Mouse (Mus musculus) T-helper 2 cell (primary cell): ENCODE measurements at regions not wholly inside any gene's neighbourhood (a gene's known extent, or its start where the extent isn't known, plus 50 kb on each side); places are given as distances from the start of the nearest gene placed in this dataset.

Experiments
- in situ Hi-C: fragments of 300-600 bp; cut with MboI, MseI; formaldehyde crosslinking; loops from one replicate; pipeline ENCODE4 v1.15.1; 2025; ENCODE audit warnings: high pct_unique_total_duplicates

GRCm38 (mm10) chrX:11158416-11158815 is 140.6 kb upstream of the H2al1a start:
- in situ Hi-C loops = no loop called here

DNA sequence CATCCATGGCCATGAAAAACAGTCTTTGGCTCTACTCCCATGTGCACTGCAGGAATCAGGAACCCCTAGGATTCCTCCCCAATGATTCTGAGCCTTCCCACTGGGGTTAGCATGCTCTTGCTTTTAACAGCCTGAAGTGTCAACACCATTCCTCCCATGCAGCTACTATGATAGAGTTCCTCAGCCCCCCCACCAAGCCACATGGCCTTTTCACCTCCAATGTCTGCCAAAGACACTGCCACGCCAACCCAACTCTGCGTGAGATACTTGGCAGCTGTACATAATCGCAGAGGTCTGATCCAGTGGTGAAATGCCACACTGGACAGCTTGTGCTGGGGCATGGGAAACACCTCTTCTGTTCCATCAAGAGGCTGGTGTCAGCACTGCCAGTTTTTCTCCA is 128.6 kb upstream of the H2al1a start:
- in situ Hi-C loops = no loop called here

- in situ Hi-C loops = no loop called here
Observed at GRCm38 (mm10) chrX:11180194-11180816, 118.8 kb upstream of the H2al1a start.

- in situ Hi-C loops = no loop called here
Observed at GRCm38 (mm10) chrX:11181855-11182254, 117.2 kb upstream of the H2al1a start.

GRCm38 (mm10) chrX:11190851-11191250 is 108.2 kb upstream of the H2al1a start:
- in situ Hi-C loops = loop anchor here (10.0 kb wide), 1 partner anchor 1094 kb away; no protein-coding TSS in a partner anchor

DNA sequence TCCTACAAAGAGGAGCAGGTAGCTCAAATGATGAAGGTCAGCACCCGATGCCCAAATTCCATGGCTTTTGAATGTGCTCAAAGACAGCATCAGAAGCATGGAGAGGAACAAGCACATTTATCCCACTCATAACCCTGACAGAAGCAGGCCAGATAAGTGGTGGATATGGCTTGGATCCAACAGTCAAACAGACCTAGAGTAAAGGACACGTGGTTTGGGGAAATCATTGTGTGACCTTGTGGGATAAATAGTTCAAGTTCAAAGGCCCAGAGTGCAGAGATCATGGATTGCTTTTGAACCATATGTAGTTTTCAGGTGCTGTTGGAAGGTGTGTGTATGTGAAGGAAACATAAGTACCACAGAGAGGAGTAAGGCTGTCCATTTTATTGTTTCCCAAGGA is 94.9 kb upstream of the H2al1a start:
- in situ Hi-C loops = no loop called here

DNA sequence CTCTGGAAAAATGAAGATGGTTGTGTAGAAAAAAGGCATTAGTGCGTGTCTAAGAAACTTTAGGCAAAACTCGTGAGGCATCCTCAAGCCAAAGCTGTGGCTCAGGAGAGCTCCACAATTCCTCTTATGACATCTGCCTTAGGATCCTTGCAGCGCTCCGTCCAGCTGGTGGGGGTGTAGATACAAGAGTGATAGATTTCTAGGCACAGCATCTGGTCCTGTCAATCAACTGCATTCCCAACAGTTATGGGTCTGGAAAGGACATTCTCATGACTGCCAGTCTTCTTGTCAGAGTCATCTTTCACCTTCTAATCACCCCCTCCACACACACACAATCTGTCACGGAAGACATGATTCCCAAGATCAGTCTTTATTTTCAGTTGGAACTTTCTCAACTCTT is 89.2 kb upstream of the H2al1a start:
- in situ Hi-C loops = loop anchor here (10.0 kb wide), 1 partner anchor 375 kb away; no protein-coding TSS in a partner anchor

DNA sequence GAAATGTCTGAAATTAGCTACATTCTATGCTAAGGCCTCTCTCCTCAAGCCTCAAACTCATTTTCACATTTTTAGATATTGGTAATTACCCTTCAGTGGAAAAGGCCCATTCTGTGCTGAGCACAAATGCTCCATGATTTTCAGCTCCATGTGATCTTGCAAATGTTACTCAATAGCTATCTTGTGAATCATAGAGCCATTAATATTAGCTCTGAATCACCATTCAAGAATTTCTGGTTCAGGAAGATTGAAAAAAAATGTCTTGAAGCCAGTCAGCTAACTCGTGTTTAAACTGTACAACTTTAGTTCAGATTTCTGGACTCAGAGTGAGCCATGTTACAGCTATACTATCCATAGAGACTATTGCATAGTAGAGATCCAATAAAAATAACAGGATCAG is 86.2 kb upstream of the H2al1a start:
- in situ Hi-C loops = loop anchor here (10.0 kb wide), 1 partner anchor 372 kb away; no protein-coding TSS in a partner anchor

DNA sequence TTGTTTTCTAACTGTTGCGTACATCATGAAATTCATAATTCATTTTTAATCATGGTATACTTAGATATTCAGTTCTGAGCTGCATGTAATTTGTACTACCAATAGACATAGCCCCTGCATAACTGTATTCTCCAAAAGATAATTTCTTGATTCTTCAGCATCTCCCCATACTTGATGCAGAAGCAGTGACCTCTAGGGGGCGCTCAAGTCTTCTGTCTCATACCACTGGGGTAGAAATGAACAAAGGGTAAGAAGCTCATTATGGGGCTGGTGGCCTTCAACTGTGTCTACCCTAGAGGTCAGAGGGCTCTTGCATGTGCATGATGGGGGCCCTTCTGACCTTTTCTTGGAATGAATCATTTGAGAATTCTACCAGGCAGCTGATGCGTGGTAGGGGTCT is 85.6 kb upstream of the H2al1a start:
- in situ Hi-C loops = loop anchor here (10.0 kb wide), 1 partner anchor 371 kb away; no protein-coding TSS in a partner anchor

- in situ Hi-C loops = no loop called here
Observed at GRCm38 (mm10) chrX:11239066-11239465, 60.0 kb upstream of the H2al1a start.

GRCm38 (mm10) chrX:11245576-11245975 is 53.5 kb upstream of the H2al1a start:
- in situ Hi-C loops = no loop called here
